Mouse (Mus musculus): ENCODE data around the gene Car5a.

The Car5a gene

DNA sequence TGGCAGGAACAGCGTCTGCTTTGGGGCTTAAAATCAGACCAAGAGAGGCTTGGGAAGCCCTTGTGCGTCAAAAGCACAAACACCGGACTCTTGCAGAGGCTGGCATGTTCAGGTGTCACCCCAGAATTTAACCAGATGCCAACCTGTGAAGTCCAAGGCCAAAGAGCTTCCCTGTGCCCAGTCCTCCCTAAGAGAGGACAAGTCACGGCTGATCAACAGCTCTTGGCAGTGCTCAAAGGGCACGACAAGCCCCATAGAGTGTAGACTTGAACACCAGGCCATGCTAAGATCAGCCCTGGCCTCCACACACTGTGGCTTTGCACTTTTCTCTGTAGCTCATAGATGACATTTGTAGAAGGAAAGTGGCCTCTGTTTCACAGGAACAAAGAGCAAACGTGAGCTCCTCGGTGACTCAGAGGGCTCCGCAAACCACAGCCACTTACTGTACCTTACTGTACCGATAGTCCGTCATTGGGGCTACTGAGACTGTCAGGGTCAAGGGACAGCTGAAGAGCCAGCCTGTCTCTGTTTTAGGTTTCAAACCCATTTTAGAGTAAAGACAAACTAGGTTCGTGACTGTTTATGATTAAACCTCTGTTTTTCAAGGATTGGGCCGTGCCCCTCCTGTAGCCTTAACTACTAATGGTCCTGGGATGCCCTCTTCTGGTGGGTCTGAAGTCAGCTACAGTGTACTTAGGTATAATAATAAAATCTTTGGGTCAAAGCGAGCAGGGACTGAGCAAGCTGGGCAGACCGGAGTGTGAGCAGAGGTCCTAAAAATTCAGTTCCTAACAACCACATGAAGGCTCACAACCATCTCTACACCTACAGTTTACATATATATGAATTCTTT is 11.8 kb downstream of the Car5a start:
- no peak for DNase-seq

DNA sequence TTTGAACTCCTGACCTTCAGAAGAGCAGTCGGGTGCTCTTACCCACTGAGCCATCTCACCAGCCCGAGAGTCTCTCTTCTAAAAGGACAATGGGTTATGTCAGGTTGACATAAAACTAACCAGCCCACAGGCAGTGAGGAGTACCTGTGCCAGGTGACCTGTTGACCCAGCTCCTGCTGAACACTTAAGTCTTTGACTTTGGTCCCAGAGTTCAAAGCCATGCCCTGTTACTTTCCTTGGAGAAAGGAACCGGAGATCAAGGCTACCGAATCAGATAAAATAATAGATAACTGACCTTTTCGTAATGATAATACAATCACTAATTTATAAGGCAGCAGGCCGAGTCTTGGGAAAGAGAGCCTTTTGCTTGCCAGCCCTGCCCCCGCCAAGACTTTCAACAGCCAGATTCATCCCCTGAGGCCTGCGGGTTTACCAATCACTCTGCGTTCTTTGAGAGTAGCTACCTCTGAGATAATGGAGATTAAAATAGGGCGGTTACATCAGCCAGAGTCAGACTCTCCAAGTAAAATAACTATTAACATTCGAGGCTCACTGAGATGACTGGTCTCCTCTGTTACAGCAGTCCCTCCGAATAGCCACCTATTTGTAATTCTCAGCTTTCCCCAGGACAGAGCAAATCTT is 12.6 kb downstream of the Car5a start:
- DNase-seq: no peak

DNA sequence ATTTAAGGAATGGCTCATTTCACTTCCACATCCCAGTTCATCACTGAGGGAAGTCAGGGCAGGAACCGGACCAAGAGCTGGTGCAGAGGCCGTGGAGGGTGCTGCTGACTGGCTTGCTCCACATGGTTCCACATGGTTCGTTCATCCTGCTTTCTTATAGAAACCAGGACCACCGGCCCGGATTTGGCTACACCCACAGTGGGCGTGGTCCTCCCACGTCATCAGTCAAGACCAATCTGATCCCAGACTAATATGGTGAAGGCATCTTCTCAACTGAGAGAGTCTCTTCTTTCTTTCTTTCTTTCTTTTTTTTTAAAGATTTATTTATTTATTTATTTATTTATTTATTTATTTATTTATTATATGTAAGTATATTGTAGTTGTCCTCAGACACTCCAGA is 13.1 kb downstream of the Car5a start:
- no peak for DNase-seq

DNA sequence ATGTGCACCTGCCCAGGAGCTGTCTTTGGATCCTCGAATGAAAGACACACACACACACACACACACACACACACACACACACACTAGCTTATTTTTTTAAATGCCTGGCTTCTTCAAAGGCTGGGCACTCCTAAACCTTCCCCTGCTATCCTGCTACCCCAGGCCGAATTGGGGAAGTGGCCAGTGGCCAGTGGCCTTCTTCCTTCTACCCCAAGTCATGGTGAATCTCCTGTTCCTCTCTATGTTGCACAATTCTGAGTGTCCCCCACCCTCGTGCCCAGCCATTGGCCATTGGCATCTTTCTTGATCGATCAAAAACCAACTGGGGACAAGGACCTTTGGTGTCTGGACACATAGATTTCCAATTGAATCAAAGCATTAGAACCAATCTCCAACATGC is 14.7 kb downstream of the Car5a start:
- DNase-seq: no peak

DNA sequence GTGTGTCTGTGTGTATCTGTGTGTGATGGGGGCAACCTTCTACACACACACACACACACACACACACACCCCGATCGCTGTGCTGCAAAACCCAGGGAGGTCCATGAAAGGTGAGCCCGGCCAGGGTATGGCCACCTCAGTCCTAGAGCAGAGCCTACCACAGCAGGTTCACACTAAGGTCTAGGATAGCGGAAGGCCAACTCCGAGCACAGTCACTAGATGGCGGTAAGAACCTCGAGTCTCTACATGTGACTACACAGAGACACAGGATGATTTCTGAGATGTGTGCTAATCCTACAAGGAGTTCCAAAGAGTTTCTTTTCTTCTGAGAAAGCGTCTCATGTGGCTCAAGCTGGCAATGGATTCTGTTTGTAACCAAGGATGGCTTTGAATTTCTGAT is 17.4 kb downstream of the Car5a start:
- peak; percentile 39 for DNase-seq

DNA sequence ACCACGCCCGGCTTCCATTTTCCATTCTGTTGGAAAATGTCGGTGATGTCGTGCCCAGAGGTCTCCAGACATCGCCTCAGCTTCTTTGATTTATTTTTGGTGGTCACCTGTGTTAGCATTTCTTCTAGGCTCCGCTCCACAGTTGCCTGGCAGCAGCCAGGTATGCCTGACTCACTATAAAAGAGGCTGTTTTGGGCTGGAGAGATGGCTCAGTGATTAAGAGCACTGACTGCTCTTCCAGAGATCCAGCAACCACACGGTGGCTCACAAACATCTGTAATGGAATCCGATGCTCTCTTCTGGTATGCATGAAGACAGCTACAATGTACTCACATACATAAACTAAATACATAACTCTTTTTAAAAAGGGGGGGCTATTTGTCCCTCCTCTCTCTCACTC is 18.4 kb downstream of the Car5a start:
- DNase-seq: no peak

DNA sequence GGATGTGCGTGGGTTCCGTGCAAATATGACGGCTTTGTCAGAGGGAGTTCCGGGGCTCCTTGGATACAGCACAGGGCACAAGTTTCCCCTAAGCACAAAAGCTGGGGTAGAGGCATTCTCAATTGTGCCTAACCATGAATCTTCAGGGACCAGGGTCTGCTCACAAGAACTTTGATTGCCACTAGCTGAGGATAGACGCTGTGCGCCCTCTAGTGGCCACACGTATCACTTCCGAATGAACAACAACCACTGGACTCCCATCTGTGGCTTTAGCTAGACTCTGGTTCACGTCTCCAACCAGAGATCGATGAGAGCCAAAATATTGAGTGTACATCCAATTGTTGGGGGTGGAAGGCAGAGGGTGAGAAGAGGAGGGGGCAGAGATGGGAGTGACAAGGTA is 19.1 kb downstream of the Car5a start:
- peak; percentile 75 for DNase-seq

DNA sequence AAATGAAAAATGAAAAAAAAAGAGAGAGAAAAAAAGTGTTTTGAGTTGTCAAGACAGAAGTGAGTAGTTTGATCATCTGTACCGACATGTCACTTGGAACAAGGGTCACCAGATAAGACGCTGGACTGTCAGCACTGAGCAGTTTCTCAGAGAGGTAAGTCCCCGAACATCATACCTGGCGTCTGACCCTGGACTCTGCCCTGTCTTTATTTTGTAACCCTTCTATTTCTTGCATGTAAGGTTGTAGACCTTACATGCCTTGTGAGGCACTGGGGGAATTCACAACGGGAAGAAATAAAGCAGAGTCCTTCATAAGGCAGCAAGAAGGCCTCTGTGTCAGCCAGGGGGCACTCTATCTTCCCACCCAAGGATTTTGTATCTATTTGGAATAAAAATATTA is 20.0 kb downstream of the Car5a start:
- no peak for DNase-seq

DNA sequence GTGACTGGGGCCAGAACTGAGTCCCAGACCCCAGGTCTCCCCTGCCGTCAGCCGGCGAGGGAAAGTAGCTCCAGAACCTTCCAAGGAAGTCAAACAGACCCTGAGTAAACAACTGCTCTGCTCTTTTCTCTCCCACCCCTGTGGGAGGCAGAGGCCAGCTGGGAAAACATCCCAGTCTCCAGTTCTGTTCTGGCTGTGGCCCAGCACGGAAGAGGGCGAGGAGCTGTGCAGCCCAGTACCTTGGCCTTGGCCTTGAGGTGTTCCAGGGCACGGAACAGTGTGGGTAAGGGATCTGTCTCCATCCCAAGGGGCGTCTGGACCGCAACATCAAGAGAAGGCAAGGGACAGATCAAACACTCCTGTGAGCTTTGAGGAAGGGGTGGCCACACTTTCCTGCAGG is 22.6 kb downstream of the Car5a start:
- DNase-seq: no peak

DNA sequence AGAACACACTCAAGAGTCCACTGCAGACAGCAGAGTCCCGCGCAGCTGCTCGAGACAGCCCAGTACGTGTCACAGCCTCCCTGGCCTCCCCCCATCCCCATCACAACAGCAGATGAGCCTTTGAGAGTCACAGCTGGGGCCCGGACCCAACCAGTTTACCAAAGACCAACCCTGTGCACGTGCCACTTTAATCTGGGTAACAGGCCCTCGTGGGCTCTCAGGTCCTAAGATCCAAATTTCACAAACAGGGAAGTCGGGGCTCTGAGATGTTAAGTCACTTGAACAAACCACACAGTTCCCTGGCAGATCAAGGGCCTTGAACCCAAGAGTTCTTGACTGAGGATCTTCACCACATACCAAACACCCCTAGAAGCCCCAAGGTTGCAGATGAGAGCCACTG is 23.1 kb downstream of the Car5a start:
- no peak for DNase-seq

DNA sequence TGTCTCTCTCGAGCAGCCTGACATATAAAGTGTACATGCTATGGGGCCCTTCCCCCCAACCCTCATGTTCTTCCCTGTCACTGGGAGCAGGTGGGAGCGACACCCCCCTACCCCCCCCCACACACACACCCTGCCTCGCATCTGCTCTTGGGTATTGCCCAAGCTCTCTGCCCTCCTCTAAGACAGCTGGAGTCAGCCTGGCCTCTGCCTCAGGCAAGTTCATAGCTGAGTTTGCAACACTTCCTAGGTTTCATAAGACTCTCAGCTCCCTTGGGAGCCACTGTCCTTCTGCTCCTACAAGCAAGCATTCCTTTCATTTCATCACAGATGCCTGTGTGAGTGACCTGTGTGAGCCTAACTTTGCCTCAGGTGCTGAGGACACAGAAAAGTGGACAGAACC is 25.0 kb downstream of the Car5a start:
- DNase-seq: no peak

DNA sequence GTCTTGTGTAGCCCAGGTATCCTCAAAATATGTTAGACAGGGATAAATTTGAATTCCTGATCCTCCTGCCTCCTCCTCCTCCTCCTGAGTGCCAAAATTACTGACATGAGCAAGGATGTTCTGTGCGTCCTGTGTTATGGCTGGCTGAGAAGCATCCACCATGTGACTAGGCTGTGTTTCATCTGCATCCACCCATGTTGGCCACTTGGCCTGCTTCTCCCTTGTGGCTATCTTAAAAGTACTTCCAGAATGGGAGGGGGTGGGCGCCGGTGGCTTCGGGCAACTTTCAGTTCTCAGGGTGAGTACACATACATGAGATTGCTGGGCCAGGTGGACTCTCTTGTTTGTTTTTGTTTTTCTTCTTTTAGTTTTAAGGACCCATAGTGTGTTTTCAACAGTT is 25.5 kb downstream of the Car5a start:
- DNase-seq: no peak

DNA sequence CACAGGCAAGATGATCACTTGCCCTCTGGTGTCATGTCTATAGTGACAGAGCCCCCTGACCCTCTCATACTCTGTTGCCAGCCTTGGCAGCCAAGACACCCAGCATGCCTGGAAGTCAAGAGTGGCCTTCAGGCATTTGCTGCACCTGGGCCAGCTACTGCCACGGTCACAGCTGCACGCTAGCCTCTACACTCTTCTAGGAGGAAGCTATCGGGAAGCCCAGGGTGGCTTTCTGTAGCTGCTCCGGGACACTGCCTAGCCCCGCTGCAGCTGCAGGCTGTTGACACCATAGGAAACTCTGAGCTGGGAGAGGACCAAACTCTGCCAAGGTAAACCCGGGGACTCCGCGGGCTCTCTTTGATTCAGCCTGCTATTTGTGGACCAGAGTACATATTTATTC is 31.3 kb downstream of the Car5a start:
- DNase-seq: no peak

DNA sequence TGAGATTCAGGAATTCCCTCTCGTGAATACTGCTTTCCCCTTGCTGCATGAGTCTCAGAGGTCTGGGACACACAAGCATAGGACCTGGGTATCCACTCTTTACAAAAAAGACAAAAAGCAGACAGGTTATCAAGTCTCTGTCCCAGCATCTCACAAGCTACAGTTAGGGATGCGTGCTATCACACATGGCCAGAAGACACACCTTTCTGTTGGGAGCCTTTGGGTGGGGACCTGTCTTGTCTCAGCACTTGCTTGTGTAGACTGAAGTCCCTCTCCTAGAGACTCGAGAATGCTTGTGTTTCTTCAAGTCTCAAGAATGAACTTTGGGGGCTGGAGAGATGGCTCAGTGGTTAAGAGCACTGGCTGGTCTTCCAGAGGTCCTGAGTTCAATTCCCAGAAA is 31.9 kb downstream of the Car5a start:
- no peak for DNase-seq

DNA sequence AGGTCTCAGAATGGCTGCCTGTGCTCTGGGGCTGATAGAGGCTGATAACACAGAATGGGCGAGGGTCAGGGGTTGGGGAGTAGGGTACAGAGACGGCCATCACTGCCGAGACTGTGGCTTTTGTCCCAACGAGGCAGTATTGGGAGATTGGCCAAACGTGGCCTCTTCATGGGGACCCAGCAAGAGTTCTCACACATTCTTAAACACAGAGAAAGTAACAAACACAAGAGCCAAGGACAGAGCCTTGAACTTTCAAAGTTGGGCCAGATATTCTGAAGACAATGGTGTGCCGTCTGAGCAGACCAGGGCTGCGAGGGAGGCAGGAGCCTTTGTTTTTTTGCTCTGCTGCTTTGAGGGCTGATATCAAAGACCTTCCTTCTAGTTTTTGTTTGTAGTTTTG is 32.7 kb downstream of the Car5a start:
- DNase-seq: no peak

DNA sequence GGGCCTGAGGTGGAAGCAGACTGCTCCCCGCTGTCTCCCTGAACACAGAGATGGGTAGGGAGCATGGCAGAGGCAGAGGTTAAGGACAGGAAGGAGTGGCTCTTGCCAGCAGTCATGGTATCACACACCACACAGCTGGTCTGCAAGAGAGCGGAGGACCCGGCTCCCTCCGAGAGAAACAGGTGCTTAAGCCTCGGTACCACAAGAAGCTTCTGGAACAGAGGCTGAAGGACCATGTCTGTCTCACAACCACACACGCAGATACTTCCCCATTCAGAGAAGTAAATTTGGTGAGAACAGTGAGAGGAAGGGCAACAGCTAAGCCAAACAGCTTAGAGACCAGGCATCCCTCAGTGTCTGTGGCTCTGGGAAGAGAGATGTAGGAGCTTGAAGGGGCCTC is 33.3 kb downstream of the Car5a start:
- DNase-seq: no peak

DNA sequence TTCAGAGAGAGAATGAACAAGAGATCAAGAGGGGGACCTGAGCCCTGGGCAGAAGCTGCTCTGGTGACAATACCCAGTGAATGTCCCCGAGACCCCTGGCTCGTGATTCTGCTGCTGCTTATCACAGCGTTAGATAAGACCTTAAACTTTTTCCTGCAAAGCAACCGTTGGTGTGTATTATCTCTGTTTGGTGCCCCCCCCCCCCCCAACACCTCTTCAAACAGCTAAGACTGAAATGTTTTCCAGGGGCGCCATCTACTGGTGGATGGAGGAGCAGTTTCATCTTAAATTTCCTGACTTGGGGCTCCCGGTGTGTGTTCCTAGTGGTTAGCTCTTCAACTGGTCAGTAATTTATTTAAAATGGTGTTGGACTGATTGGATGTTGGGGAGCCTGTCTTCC is 35.0 kb downstream of the Car5a start:
- peak; percentile 85 for DNase-seq

DNA sequence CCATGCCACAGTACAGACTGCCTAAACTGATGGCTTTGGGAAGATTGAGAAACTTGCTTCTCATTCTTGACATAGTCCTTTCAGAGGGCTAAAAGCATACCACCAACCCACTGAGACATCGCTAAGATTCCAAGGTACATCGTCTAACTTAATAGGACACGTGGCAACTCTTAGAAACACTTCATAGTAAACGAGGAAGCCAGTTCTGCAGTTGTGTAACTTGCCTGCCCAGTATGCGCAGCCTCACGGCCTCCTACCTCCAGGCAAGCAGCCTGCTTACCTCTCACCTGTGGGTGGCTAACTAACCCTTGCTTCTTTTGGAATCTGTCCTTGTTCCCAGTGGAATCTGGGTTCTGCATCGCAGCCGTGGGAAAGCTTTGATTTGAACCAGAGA is 35.6 kb downstream of the Car5a start:
- DNase-seq: peak; percentile 23

DNA sequence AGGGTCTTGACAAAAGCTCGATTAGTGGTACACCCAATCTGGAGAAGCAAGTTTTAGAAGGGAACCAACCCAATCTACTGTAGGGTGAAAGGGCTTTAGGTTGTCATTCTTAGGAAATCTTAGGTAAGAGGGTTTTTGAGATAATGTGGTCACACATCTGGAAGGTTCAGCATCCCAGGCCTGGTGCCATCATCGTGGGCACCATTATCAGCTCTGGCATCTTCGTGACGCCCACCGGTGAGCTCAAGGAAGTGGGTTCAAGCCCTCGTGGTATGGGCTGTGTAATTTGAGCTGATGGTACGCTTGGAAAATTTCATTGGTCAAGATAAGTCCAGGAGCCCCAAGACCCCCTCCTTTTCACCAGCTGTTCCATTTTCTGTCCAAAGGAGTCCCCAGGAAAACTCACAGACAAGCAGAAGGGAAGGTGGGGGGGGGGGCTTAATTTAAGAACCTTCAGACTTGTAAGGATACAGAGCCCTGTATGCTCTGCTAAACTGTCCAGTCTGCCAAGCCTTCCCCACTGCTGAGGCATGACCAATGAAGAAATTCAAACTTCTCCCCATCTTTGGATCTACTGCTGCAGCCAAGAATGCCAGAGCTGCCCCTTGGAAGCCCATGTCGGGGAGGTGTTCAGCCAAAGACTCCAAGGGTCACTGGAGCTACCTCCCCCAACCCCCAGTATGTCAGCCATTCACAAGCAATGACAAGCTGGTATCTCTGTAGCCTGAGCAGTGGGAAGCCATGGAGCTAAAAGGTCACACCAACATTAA is 36.1 kb downstream of the Car5a start:
- peak; percentile 30 for DNase-seq

DNA sequence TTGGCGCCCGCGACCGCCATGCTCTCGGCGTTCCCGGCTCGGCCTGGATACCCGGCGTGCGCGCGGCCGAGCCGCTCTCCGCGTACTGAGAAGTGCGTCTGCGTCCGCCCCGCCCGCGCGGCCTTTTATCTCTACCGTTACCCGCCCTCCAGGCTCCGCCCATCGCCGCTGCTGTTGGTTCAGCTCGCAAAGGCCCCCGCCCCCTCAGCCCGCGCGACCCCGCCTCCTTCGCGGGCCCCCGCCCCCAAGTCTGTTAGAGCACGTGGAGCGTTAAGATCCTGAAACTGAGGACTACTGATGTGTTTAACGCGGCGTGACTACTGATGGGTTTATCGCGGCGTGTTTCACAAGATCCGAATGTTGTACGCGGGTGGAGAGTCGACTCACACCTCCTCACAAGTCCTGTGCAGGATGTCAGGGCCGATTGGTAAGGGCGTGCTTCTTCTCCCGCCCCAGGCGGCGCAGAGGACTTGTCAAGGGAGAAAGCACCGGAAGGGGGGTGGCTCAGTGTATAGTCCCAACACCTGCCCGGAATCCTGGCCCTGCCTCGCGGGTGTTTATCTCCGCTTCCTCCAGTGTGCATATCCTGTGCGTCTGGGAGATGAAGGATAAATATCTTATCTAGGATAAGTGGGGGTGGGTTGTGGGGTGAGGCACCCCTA is 37.0 kb downstream of the Car5a start, which contains the start of gene Slc7a5:
Gene Slc7a5, minus strand, starts transcription at position 108 of the 662 bp plus-strand sequence.
- DNase-seq: peak; percentile 96

DNA sequence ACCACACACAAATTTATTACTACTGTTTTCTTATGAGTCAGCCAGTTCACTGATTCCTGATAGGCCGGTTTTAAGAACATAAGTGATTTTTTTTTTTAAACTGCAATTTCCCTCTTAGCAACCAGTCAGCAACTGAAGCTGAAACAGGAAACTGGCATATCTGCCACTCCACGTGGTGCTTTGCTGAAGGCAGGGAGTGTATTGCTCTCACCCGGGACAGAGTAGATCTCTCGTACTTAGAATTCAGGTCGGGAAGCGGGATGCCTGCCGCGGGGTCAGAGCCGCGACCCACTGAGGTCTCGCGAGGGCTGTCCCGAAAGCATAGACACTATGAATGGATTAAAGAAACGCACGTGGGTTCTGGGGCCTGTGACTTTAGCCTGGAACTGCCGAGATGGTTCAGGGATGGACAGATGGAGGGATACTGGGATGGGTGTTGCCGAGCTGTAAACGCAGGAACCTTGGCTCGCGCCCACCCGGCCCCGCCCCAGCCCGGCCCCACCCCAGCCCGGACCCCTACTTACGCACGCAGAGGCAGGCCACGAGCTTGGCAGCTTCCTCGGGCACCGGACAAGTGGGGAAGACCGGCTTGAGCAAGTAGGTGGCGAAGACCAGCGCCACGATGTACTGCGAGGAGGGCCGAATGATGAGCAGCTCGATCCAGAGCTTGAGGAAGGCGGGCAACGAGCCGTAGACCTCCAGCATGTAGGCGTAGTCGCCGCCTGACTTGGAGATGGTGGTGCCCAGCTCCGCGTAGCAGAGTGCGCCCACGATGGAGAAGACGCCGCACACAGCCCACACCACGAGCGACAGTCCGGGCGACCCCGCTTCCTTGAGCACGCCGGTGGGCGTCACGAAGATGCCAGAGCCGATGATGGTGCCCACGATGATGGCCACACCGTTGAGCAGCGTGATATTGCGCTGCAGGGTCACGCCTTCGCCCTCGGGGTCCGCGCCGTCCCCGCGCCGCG is 37.9 kb downstream of the Car5a start:
- peak; percentile 42 for DNase-seq

DNA sequence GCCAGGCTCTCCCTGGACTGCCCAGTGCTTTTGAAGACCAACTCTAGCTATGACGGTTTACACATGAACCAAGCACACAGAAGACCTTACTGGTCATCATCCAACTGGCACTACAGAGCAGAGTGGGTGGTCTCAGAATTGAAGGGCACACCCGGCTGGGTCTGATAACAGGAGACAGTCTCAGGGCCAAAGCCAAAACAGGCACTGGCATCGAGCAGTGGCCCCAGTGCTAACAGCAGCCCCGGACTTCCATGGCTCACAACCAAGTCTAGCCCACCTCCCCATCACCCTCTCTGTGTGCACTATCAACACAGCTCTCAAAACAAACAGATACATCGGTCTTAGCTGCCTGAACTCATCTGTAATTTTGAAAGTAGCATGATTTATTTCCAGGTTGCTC is 38.8 kb downstream of the Car5a start:
- DNase-seq: peak; percentile 17

Measured in cerebellum, adult 8-10 months (tissue).